Comparison of ENCODE assay signal across 1 mouse cellular context in genomic region chr3:122920572-122921435, GRCm38 (mm10).
TF ChIP-seq lines count a peak whose summit lies in the region.

No protein-coding gene starts in this region.

TF ChIP-seq in MEL, 35 proteins besides CTCF, POLR2A, EP300 and RAD21 (continued from another document):
- TF ChIP-seq ZC3H11A (IDR thresholded peaks at IDR 0.05; ENCODE audit: low read depth, low read length) (no peak), MXI1 (IDR thresholded peaks at IDR 0.05; ENCODE audit: low read depth, low read length) (no peak), USF2 (IDR thresholded peaks at IDR 0.05; ENCODE audit: borderline replicate concordance in 1 of 2, insufficient read depth in 1 of 2, low read depth in 1 of 2, low read length in 2 of 2) (no peak), MAZ (IDR thresholded peaks at IDR 0.05; ENCODE audit: low read depth, low read length) (peak; percentile 90; the same call in 1 of the 2 replicates), MYB (IDR thresholded peaks at IDR 0.05; ENCODE audit: low read depth, low read length) (no peak), TBP (IDR thresholded peaks at IDR 0.05; ENCODE audit: low read depth, low read length) (0 out of 2 replicates have a peak, but pooled peaks have one; percentile 22), HCFC1 (IDR thresholded peaks at IDR 0.05; ENCODE audit: low read depth, low read length) (no peak), ETS1 (IDR thresholded peaks at IDR 0.05; ENCODE audit: low read depth, low read length) (peak; percentile 66; the same call in 1 of the 2 replicates), NELFE (IDR thresholded peaks at IDR 0.05; ENCODE audit: low read depth, low read length) (no peak), MYC (IDR thresholded peaks at IDR 0.05; ENCODE audit: low read depth, low read length) (no peak), CHD1 (IDR thresholded peaks at IDR 0.05; ENCODE audit: low read depth, low read length) (no peak), JUND (IDR thresholded peaks at IDR 0.05; ENCODE audit: low read depth, low read length) (no peak), ELF1 (IDR thresholded peaks at IDR 0.05; ENCODE audit: low read depth, low read length) (no peak), POLR2AphosphoS5 (IDR thresholded peaks at IDR 0.05; ENCODE audit: borderline replicate concordance, low read depth, low read length) (no peak)
